Mouse (Mus musculus): ENCODE results near the gene Mbnl2. TPM values are rescaled to one million over a fixed set of nuclear protein-coding genes. Genes with fewer than 3 reads are reported as not detected.

Gene Mbnl2
- polyA plus RNA-seq, 1 experiment from 2014 or later, result 39.2 TPM

GRCm38 (mm10) chr14:120454221-120454620, 178.8 kb downstream of the Mbnl2 start:
- 86% methylated on average over 7 of the region's 7 CpGs for WGBS
- DNase-seq (ENCODE audit: low spot score) (no peak), ATAC-seq (replicated peaks; ENCODE audit: low FRiP score) (no peak)

GRCm38 (mm10) chr14:120463938-120464727, 188.7 kb downstream of the Mbnl2 start:
- H3K4me3 ChIP-seq (ENCODE audit: low read depth, low read length), result no peak overlapping the region
- no peaks in the 10 kb centered on the region for H3K36me3 ChIP-seq (ENCODE audit: control insufficient read depth, insufficient read depth, low read length)
- H3K27me3 ChIP-seq (ENCODE audit: control insufficient read depth, insufficient read depth, low read length), result no peaks in the 10 kb centered on the region
- no peak for ATAC-seq (replicated peaks; ENCODE audit: low FRiP score)
- H3K27ac ChIP-seq (ENCODE audit: low read depth, low read length), result no peak overlapping the region
- whole genome bisulfite sequencing, result 94% methylated on average over 3 of the region's 3 CpGs
- H3K4me1 ChIP-seq (replicated peaks; ENCODE audit: control insufficient read depth, insufficient read depth, low read length), result no peaks in the 10 kb centered on the region
- H3K9ac ChIP-seq (ENCODE audit: low read length), result no peak overlapping the region
- H3K4me2 ChIP-seq (ENCODE audit: low read depth, low read length, severe bottlenecking), result no peak overlapping the region
- DNase-seq (ENCODE audit: low spot score), result no peak
- H3K9me3 ChIP-seq (ENCODE audit: control insufficient read depth, low read length), result no peaks in the 10 kb centered on the region

More at GRCm38 (mm10) chr14:120454221-120454620, 178.8 kb downstream of the Mbnl2 start:
- Histone ChIP-seq H3K4me2 (ENCODE audit: low read depth, low read length, severe bottlenecking) (no peak overlapping the region), H3K4me3 (ENCODE audit: low read depth, low read length) (no peak overlapping the region), H3K36me3 (ENCODE audit: control insufficient read depth, insufficient read depth, low read length) (no peaks in the 10 kb centered on the region), H3K9ac (ENCODE audit: low read length) (no peak overlapping the region), H3K27ac (ENCODE audit: low read depth, low read length) (no peak overlapping the region), H3K4me1 (replicated peaks; ENCODE audit: control insufficient read depth, insufficient read depth, low read length) (no peaks in the 10 kb centered on the region), H3K27me3 (ENCODE audit: control insufficient read depth, insufficient read depth, low read length) (no peaks in the 10 kb centered on the region), H3K9me3 (ENCODE audit: control insufficient read depth, low read length) (no peaks in the 10 kb centered on the region)

GRCm38 (mm10) chr14:120466816-120467215, 191.3 kb downstream of the Mbnl2 start:
- no peaks in the 10 kb centered on the region for H3K36me3 ChIP-seq (ENCODE audit: control insufficient read depth, insufficient read depth, low read length)
- 88% methylated on average over 4 of the region's 4 CpGs for WGBS
- no peak overlapping the region for H3K4me3 ChIP-seq (ENCODE audit: low read depth, low read length)
- no peaks in the 10 kb centered on the region for H3K4me1 ChIP-seq (replicated peaks; ENCODE audit: control insufficient read depth, insufficient read depth, low read length)
- H3K9me3 ChIP-seq (ENCODE audit: control insufficient read depth, low read length), result no peaks in the 10 kb centered on the region
- H3K9ac ChIP-seq (ENCODE audit: low read length), result no peak overlapping the region
- no peak overlapping the region for H3K4me2 ChIP-seq (ENCODE audit: low read depth, low read length, severe bottlenecking)
- H3K27ac ChIP-seq (ENCODE audit: low read depth, low read length), result no peak overlapping the region
- DNase-seq (ENCODE audit: low spot score) (no peak), ATAC-seq (replicated peaks; ENCODE audit: low FRiP score) (no peak)
- H3K27me3 ChIP-seq (ENCODE audit: control insufficient read depth, insufficient read depth, low read length), result no peaks in the 10 kb centered on the region

GRCm38 (mm10) chr14:120469126-120469790, 193.8 kb downstream of the Mbnl2 start:
- ATAC-seq (replicated peaks; ENCODE audit: low FRiP score) (no peak), DNase-seq (ENCODE audit: low spot score) (no peak)
- Histone ChIP-seq H3K9ac (ENCODE audit: low read length) (no peak overlapping the region), H3K4me3 (ENCODE audit: low read depth, low read length) (no peak overlapping the region), H3K27me3 (ENCODE audit: control insufficient read depth, insufficient read depth, low read length) (no peaks in the 10 kb centered on the region), H3K36me3 (ENCODE audit: control insufficient read depth, insufficient read depth, low read length) (no peaks in the 10 kb centered on the region), H3K9me3 (ENCODE audit: control insufficient read depth, low read length) (no peaks in the 10 kb centered on the region), H3K4me1 (replicated peaks; ENCODE audit: control insufficient read depth, insufficient read depth, low read length) (no peaks in the 10 kb centered on the region), H3K27ac (ENCODE audit: low read depth, low read length) (no peak overlapping the region), H3K4me2 (ENCODE audit: low read depth, low read length, severe bottlenecking) (no peak overlapping the region)
- 88% methylated on average over 14 of the region's 14 CpGs for WGBS

- 72% methylated on average over 7 of the region's 7 CpGs for WGBS
- Histone ChIP-seq H3K4me3 (ENCODE audit: low read depth, low read length) (peak overlapping the region; percentile 79; the same call in 1 of the 2 replicates), H3K4me2 (ENCODE audit: low read depth, low read length, severe bottlenecking) (no peak overlapping the region)
Observed at GRCm38 (mm10) chr14:120476186-120476697, 200.8 kb downstream of the Mbnl2 start.

GRCm38 (mm10) chr14:120477288-120477981, 202.0 kb downstream of the Mbnl2 start:
- under 1% methylated on average over 46 of the region's 46 CpGs for WGBS
- peak; percentile 95 for ATAC-seq (replicated peaks; ENCODE audit: low FRiP score)
- Histone ChIP-seq H3K4me1 (replicated peaks; ENCODE audit: control insufficient read depth, insufficient read depth, low read length) (no peaks in the 10 kb centered on the region; the same call in 1 of the 2 replicates), H3K4me3 (ENCODE audit: low read depth, low read length) (peak overlapping the region; percentile 79), H3K4me2 (ENCODE audit: low read depth, low read length, severe bottlenecking) (peak overlapping the region; percentile 57), H3K36me3 (ENCODE audit: control insufficient read depth, insufficient read depth, low read length) (no peaks in the 10 kb centered on the region), H3K9ac (ENCODE audit: low read length) (peak overlapping the region; percentile 66), H3K9me3 (ENCODE audit: control insufficient read depth, low read length) (no peaks in the 10 kb centered on the region), H3K27ac (ENCODE audit: low read depth, low read length) (peak overlapping the region; percentile 87), H3K27me3 (ENCODE audit: control insufficient read depth, insufficient read depth, low read length) (no peaks in the 10 kb centered on the region)
- peak; percentile 100 for DNase-seq (ENCODE audit: low spot score)

More at GRCm38 (mm10) chr14:120476186-120476697, 200.8 kb downstream of the Mbnl2 start:
- ATAC-seq (replicated peaks; ENCODE audit: low FRiP score), result no peak
- Histone ChIP-seq H3K9me3 (ENCODE audit: control insufficient read depth, low read length) (no peaks in the 10 kb centered on the region), H3K27ac (ENCODE audit: low read depth, low read length) (no peak overlapping the region), H3K4me1 (replicated peaks; ENCODE audit: control insufficient read depth, insufficient read depth, low read length) (no peaks in the 10 kb centered on the region; the same call in 1 of the 2 replicates), H3K27me3 (ENCODE audit: control insufficient read depth, insufficient read depth, low read length) (no peaks in the 10 kb centered on the region), H3K36me3 (ENCODE audit: control insufficient read depth, insufficient read depth, low read length) (no peaks in the 10 kb centered on the region), H3K9ac (ENCODE audit: low read length) (no peak overlapping the region)
- DNase-seq (ENCODE audit: low spot score), result no peak

- under 1% methylated on average over 48 of the region's 78 CpGs for WGBS
- H3K4me2 ChIP-seq (ENCODE audit: low read depth, low read length, severe bottlenecking), result peak within 1 kb of the TSS; percentile 63
Observed at GRCm38 (mm10) chr14:120477982-120478568, 202.6 kb downstream of the Mbnl2 start, which contains the start of gene Rap2a. Rap2a (plus strand) TSS chr14:120478444.

More at GRCm38 (mm10) chr14:120477982-120478568, 202.6 kb downstream of the Mbnl2 start, which contains the start of gene Rap2a:
- peak; percentile 98 for DNase-seq (ENCODE audit: low spot score)
- Histone ChIP-seq H3K9me3 (ENCODE audit: control insufficient read depth, low read length) (no peaks in the 10 kb centered on the region), H3K27me3 (ENCODE audit: control insufficient read depth, insufficient read depth, low read length) (no peaks in the 10 kb centered on the region), H3K27ac (ENCODE audit: low read depth, low read length) (peak within 1 kb of the TSS; percentile 87), H3K9ac (ENCODE audit: low read length) (peak within 1 kb of the TSS; percentile 66), H3K4me3 (ENCODE audit: low read depth, low read length) (peak within 1 kb of the TSS; percentile 79), H3K36me3 (ENCODE audit: control insufficient read depth, insufficient read depth, low read length) (no peaks in the 10 kb centered on the region), H3K4me1 (replicated peaks; ENCODE audit: control insufficient read depth, insufficient read depth, low read length) (no peaks in the 10 kb centered on the region; the same call in 1 of the 2 replicates)
- peak; percentile 91 for ATAC-seq (replicated peaks; ENCODE audit: low FRiP score)

All from forebrain, embryonic 11.5 days (tissue).